Mouse (Mus musculus): ENCODE data around the gene Rarres1.
A peak's percentile ranks its signal among the peaks of the same experiment; 100 is the strongest.

The Rarres1 gene

GRCm38 (mm10) chr3:67492086-67492869 lies 23.0 kb downstream of the Rarres1 start:
- no peak for DNase-seq (ENCODE audit: low spot score)

GRCm38 (mm10) chr3:67490156-67490555 lies 25.2 kb downstream of the Rarres1 start:
- no peak for DNase-seq (ENCODE audit: low spot score)

GRCm38 (mm10) chr3:67485233-67485632 lies 30.1 kb downstream of the Rarres1 start:
- DNase-seq (ENCODE audit: low spot score): no peak

- no peak for DNase-seq (ENCODE audit: low spot score)
These were observed 32.9 kb downstream of the Rarres1 start for GRCm38 (mm10) chr3:67482400-67482799.

GRCm38 (mm10) chr3:67479806-67480205 lies 35.5 kb downstream of the Rarres1 start:
- no peak for DNase-seq (ENCODE audit: low spot score)

- no peak for DNase-seq (ENCODE audit: low spot score)
These were observed 41.9 kb downstream of the Rarres1 start for GRCm38 (mm10) chr3:67473438-67473837.

GRCm38 (mm10) chr3:67471408-67472127 lies 43.8 kb downstream of the Rarres1 start:
- no peak for DNase-seq (ENCODE audit: low spot score)

- no peak for DNase-seq (ENCODE audit: low spot score)
These were observed 48.0 kb downstream of the Rarres1 start for GRCm38 (mm10) chr3:67467281-67467680.

GRCm38 (mm10) chr3:67466576-67466975 lies 48.7 kb downstream of the Rarres1 start:
- no peak for DNase-seq (ENCODE audit: low spot score)

GRCm38 (mm10) chr3:67463450-67464372 lies 51.6 kb downstream of the Rarres1 start, which contains the start of gene Lxn:
Gene Lxn (minus strand): TSS chr3:67463926.
- DNase-seq (ENCODE audit: low spot score): peak; percentile 5

- DNase-seq (ENCODE audit: low spot score): peak; percentile 17
These were observed 52.3 kb downstream of the Rarres1 start for GRCm38 (mm10) chr3:67463001-67463400.

- no peak for DNase-seq (ENCODE audit: low spot score)
These were observed 52.7 kb downstream of the Rarres1 start for GRCm38 (mm10) chr3:67462578-67462977.

- DNase-seq (ENCODE audit: low spot score): no peak
These were observed 53.3 kb downstream of the Rarres1 start for GRCm38 (mm10) chr3:67462015-67462414.

- no peak for DNase-seq (ENCODE audit: low spot score)
These were observed 55.4 kb downstream of the Rarres1 start for GRCm38 (mm10) chr3:67459881-67460280.

GRCm38 (mm10) chr3:67450601-67451210 lies 64.6 kb downstream of the Rarres1 start:
- no peak for DNase-seq (ENCODE audit: low spot score)

GRCm38 (mm10) chr3:67449660-67450059 lies 65.7 kb downstream of the Rarres1 start:
- DNase-seq (ENCODE audit: low spot score): no peak

- DNase-seq (ENCODE audit: low spot score): no peak
These were observed 68.2 kb downstream of the Rarres1 start for GRCm38 (mm10) chr3:67447143-67447542.

- DNase-seq (ENCODE audit: low spot score): no peak
These were observed 81.3 kb downstream of the Rarres1 start for GRCm38 (mm10) chr3:67434011-67434410.

- peak; percentile 85 for DNase-seq (ENCODE audit: low spot score)
These were observed 85.3 kb downstream of the Rarres1 start, which contains the start of gene Gfm1 for GRCm38 (mm10) chr3:67429999-67430380. Gene Gfm1 (plus strand): TSS chr3:67430096.

GRCm38 (mm10) chr3:67429338-67429998 lies 85.9 kb downstream of the Rarres1 start:
- peak; percentile 10 for DNase-seq (ENCODE audit: low spot score)
